Mouse (Mus musculus): Measurements from ENCODE around the gene Asl.
A peak's percentile ranks its signal among the peaks of the same experiment; 100 is the strongest.
"Not testable (repeated sequence)": the region's sequence is repeated elsewhere in the genome, so short reads cannot be mapped to it uniquely, and the experiment has no call there.

The Asl gene

GRCm38 (mm10) chr5:130044201-130044695, 15.2 kb upstream of the Asl start:
- peak; percentile 58 for DNase-seq

- DNase-seq = no peak
Observed at GRCm38 (mm10) chr5:130043741-130044140, 14.7 kb upstream of the Asl start.

GRCm38 (mm10) chr5:130041262-130041661, 12.2 kb upstream of the Asl start:
- DNase-seq = no peak

GRCm38 (mm10) chr5:130040797-130041196, 11.8 kb upstream of the Asl start:
- DNase-seq = no peak

- DNase-seq = peak; percentile 44
Observed at GRCm38 (mm10) chr5:130037752-130038455, 8.9 kb upstream of the Asl start.

GRCm38 (mm10) chr5:130036300-130036699, 7.3 kb upstream of the Asl start:
- not testable (repeated sequence) for DNase-seq

- no peak for DNase-seq
Observed at GRCm38 (mm10) chr5:130033869-130034268, 4.8 kb upstream of the Asl start.

- DNase-seq = no peak
Observed at GRCm38 (mm10) chr5:130031410-130032390, 2.7 kb upstream of the Asl start.

- no peak for DNase-seq
Observed at GRCm38 (mm10) chr5:130027696-130028095, 1.4 kb downstream of the Asl start.

GRCm38 (mm10) chr5:130027134-130027533, 1.9 kb downstream of the Asl start:
- no peak for DNase-seq

GRCm38 (mm10) chr5:130023767-130024539, 5.1 kb downstream of the Asl start:
- peak; percentile 74 for DNase-seq

GRCm38 (mm10) chr5:130023067-130023766, 5.8 kb downstream of the Asl start:
- no peak for DNase-seq

- no peak for DNase-seq
Observed at GRCm38 (mm10) chr5:130022366-130022765, 6.7 kb downstream of the Asl start.

- no peak for DNase-seq
Observed at GRCm38 (mm10) chr5:130021361-130021966, 7.6 kb downstream of the Asl start.

GRCm38 (mm10) chr5:130019461-130019860, 9.6 kb downstream of the Asl start:
- no peak for DNase-seq

- DNase-seq = no peak
Observed at GRCm38 (mm10) chr5:130015104-130015503, 13.9 kb downstream of the Asl start.

GRCm38 (mm10) chr5:130010961-130011360, 18.1 kb downstream of the Asl start:
- no peak for DNase-seq

- DNase-seq = no peak
Observed at GRCm38 (mm10) chr5:130009784-130010183, 19.3 kb downstream of the Asl start.

GRCm38 (mm10) chr5:130008034-130008590, 20.9 kb downstream of the Asl start:
- no peak for DNase-seq

GRCm38 (mm10) chr5:130007344-130007743, 21.7 kb downstream of the Asl start:
- no peak for DNase-seq

GRCm38 (mm10) chr5:130003229-130003628, 25.8 kb downstream of the Asl start:
- DNase-seq = no peak

Data from right cerebral cortex, adult 18-20 months (tissue).